Mouse (Mus musculus): ENCODE data around the gene Col9a2.

- no peak for TF ChIP-seq CTCF (IDR thresholded peaks at IDR 0.05; ENCODE audit: low read depth, low read length)
- no peak for TF ChIP-seq POLR2A (IDR thresholded peaks at IDR 0.05; ENCODE audit: extremely low read depth, insufficient read depth, low read length)
Observed at GRCm38 (mm10) chr4:121023464-121023863, 15.7 kb upstream of the Col9a2 start.
